Mouse (Mus musculus) cortical plate, adult 2 months (tissue): ENCODE results near the gene Mapkapk2. TPM values are rescaled to one million over a fixed set of nuclear protein-coding genes. Genes with fewer than 3 reads are reported as not detected.

ENCODE experiments used
- H3K27ac ChIP-seq: fragments of 200-500 bp; 2 replicates; pipeline ENCODE4 v1.5.1; 2012; ENCODE audit warnings: low read length, control low read depth, inconsistent platforms; ENCODE audit not compliant: insufficient read depth
- H3K4me1 ChIP-seq: fragments of 200-500 bp; 2 replicates; pipeline ENCODE4 v1.6.1; 2011; ENCODE audit warnings: low read length; ENCODE audit not compliant: control insufficient read depth, insufficient read depth
- H3K4me3 ChIP-seq: fragments of 200-500 bp; 2 replicates; pipeline ENCODE4 v1.5.1; 2011; ENCODE audit warnings: mild to moderate bottlenecking, low read length, control low read depth; ENCODE audit not compliant: insufficient read depth
- CTCF ChIP-seq: fragments of 200-500 bp; IDR thresholded peaks from 2 replicates; pipeline ENCODE4 v1.5.1; 2011; ENCODE audit warnings: mild to moderate bottlenecking, control low read depth, low read length; ENCODE audit not compliant: insufficient read depth; ENCODE audit errors: extremely low read depth
- POLR2A ChIP-seq: fragments of 200-500 bp; IDR thresholded peaks from 2 replicates; pipeline ENCODE4 v1.6.1; 2011; ENCODE audit warnings: mild to moderate bottlenecking, low read length, control low read depth; ENCODE audit not compliant: insufficient read depth; ENCODE audit errors: extremely low read depth
- polyA plus RNA-seq: library from polyadenylated mRNA; depleted of rRNA; stranded (reverse); fragments of >200 nt; gene quantifications from 2 replicates; pipeline ENCODE4 v1.2.3, GENCODE M21; 2012

The Mapkapk2 gene
- polyA plus RNA-seq, 1 experiment = 26.4 TPM

GRCm38 (mm10) chr1:131115932-131116331 lies 18.3 kb upstream of the Mapkapk2 start:
- Histone ChIP-seq H3K27ac (no peak overlapping the region), H3K4me3 (no peak overlapping the region), H3K4me1 (no peaks in the 10 kb centered on the region)
- TF ChIP-seq CTCF (peak; percentile 95), POLR2A (no peak)

- no peaks in the 10 kb centered on the region for H3K4me1 ChIP-seq
- H3K27ac ChIP-seq = no peak overlapping the region
- TF ChIP-seq POLR2A (no peak), CTCF (no peak)
- no peak overlapping the region for H3K4me3 ChIP-seq
These were observed 14.9 kb upstream of the Mapkapk2 start for GRCm38 (mm10) chr1:131112576-131112975.

GRCm38 (mm10) chr1:131110525-131111106 lies 13.0 kb upstream of the Mapkapk2 start:
- Histone ChIP-seq H3K4me1 (no peaks in the 10 kb centered on the region), H3K27ac (no peak overlapping the region), H3K4me3 (no peak overlapping the region)
- TF ChIP-seq CTCF = no peak
- TF ChIP-seq POLR2A = no peak

GRCm38 (mm10) chr1:131107575-131108308 lies 10.1 kb upstream of the Mapkapk2 start:
- TF ChIP-seq POLR2A = no peak
- no peak for TF ChIP-seq CTCF
- Histone ChIP-seq H3K27ac (no peak overlapping the region), H3K4me1 (peaks cover 2% of the 10 kb centered on the region; the same call in 1 of the 2 replicates), H3K4me3 (no peak overlapping the region)

GRCm38 (mm10) chr1:131103776-131104424 lies 6.3 kb upstream of the Mapkapk2 start:
- no peak overlapping the region for H3K4me3 ChIP-seq
- no peak overlapping the region for H3K27ac ChIP-seq
- H3K4me1 ChIP-seq = peaks cover 4% of the 10 kb centered on the region
- TF ChIP-seq CTCF = no peak
- no peak for TF ChIP-seq POLR2A

- H3K4me3 ChIP-seq = no peak overlapping the region
These were observed 3.2 kb upstream of the Mapkapk2 start for GRCm38 (mm10) chr1:131100808-131101207.

GRCm38 (mm10) chr1:131096803-131097699 lies 575 bp downstream of the Mapkapk2 start:
- Histone ChIP-seq H3K27ac (peak overlapping the region; percentile 2; the same call in 1 of the 2 replicates), H3K4me3 (peak overlapping the region; percentile 91), H3K4me1 (peaks cover 5% of the 10 kb centered on the region; the same call in 1 of the 2 replicates)
- TF ChIP-seq POLR2A (no peak), CTCF (no peak)

More at GRCm38 (mm10) chr1:131100808-131101207, 3.2 kb upstream of the Mapkapk2 start:
- TF ChIP-seq POLR2A (no peak), CTCF (no peak)
- Histone ChIP-seq H3K27ac (no peak overlapping the region), H3K4me1 (peaks cover 7% of the 10 kb centered on the region)

- Histone ChIP-seq H3K4me1 (peaks cover 5% of the 10 kb centered on the region; the same call in 1 of the 2 replicates), H3K27ac (peak overlapping the region; percentile 2; the same call in 1 of the 2 replicates), H3K4me3 (peak overlapping the region; percentile 91)
- TF ChIP-seq CTCF (no peak), POLR2A (no peak)
These were observed 1.4 kb downstream of the Mapkapk2 start for GRCm38 (mm10) chr1:131096132-131096695.
